Mouse (Mus musculus): Measurements from ENCODE around the gene Lrit3. TPM values are rescaled to one million over a fixed set of nuclear protein-coding genes. Genes with fewer than 3 reads are reported as not detected.
A peak's percentile ranks its signal among the peaks of the same experiment; 100 is the strongest.

Lrit3 gene
- polyA plus RNA-seq (2016; fragmentation: Nextera tagmentation; extraction: Ambion mirVana): not detected in 2 replicates

- H3K4me3 ChIP-seq (replicated peaks): no peak within 1 kb of the TSS
- no peak for ATAC-seq (ENCODE audit: low FRiP score)
- no peak within 1 kb of the TSS for H3K4me2 ChIP-seq
- H3K27me3 ChIP-seq: no peaks in the 10 kb centered on the region
- no peak within 1 kb of the TSS for H3K9ac ChIP-seq
- H3K9me3 ChIP-seq: no peaks in the 10 kb centered on the region
- no peak within 1 kb of the TSS for H3K27ac ChIP-seq
- WGBS: 76% methylated on average over 10 of the region's 10 CpGs
- H3K36me3 ChIP-seq (replicated peaks): no peaks in the 10 kb centered on the region
- no peaks in the 10 kb centered on the region for H3K4me1 ChIP-seq
Observed at GRCm38 (mm10) chr3:129803765-129804164, at the start of gene Lrit3. Gene Lrit3 (minus strand): TSS chr3:129804030.

- 90% methylated on average over 7 of the region's 7 CpGs for WGBS
- Histone ChIP-seq H3K4me2 (no peak overlapping the region), H3K4me1 (no peaks in the 10 kb centered on the region), H3K36me3 (replicated peaks) (no peaks in the 10 kb centered on the region), H3K27ac (no peak overlapping the region), H3K4me3 (replicated peaks) (no peak overlapping the region), H3K27me3 (no peaks in the 10 kb centered on the region), H3K9me3 (no peaks in the 10 kb centered on the region), H3K9ac (no peak overlapping the region)
- no peak for ATAC-seq (ENCODE audit: low FRiP score)
Observed at GRCm38 (mm10) chr3:129846846-129847245, 43.0 kb upstream of the Lrit3 start.

GRCm38 (mm10) chr3:129845868-129846267 is 42.0 kb upstream of the Lrit3 start:
- ATAC-seq (ENCODE audit: low FRiP score): no peak
- H3K27me3 ChIP-seq: no peaks in the 10 kb centered on the region
- no peak overlapping the region for H3K27ac ChIP-seq
- H3K36me3 ChIP-seq (replicated peaks): no peaks in the 10 kb centered on the region
- WGBS: 90% methylated on average over 2 of the region's 2 CpGs
- no peaks in the 10 kb centered on the region for H3K9me3 ChIP-seq
- H3K9ac ChIP-seq: no peak overlapping the region
- H3K4me1 ChIP-seq: no peaks in the 10 kb centered on the region
- H3K4me3 ChIP-seq (replicated peaks): no peak overlapping the region
- H3K4me2 ChIP-seq: no peak overlapping the region

GRCm38 (mm10) chr3:129838017-129838416 is 34.2 kb upstream of the Lrit3 start:
- 58% methylated on average over 7 of the region's 7 CpGs for WGBS

GRCm38 (mm10) chr3:129836965-129837364 is 33.1 kb upstream of the Lrit3 start:
- no peak for ATAC-seq (ENCODE audit: low FRiP score)
- 0 out of 2 replicates have a peak, but pooled peaks cover 2% of the 10 kb centered on the region for H3K27me3 ChIP-seq
- H3K27ac ChIP-seq: no peak overlapping the region
- H3K4me3 ChIP-seq (replicated peaks): no peak overlapping the region
- 94% methylated on average over 6 of the region's 6 CpGs for WGBS
- no peak overlapping the region for H3K4me2 ChIP-seq
- no peaks in the 10 kb centered on the region for H3K36me3 ChIP-seq (replicated peaks)
- no peaks in the 10 kb centered on the region for H3K4me1 ChIP-seq
- H3K9me3 ChIP-seq: no peaks in the 10 kb centered on the region
- H3K9ac ChIP-seq: no peak overlapping the region

More at GRCm38 (mm10) chr3:129838017-129838416, 34.2 kb upstream of the Lrit3 start:
- Histone ChIP-seq H3K4me1 (no peaks in the 10 kb centered on the region), H3K9ac (no peak overlapping the region), H3K27ac (no peak overlapping the region), H3K27me3 (0 out of 2 replicates have a peak, but pooled peaks cover 2% of the 10 kb centered on the region), H3K9me3 (no peaks in the 10 kb centered on the region), H3K4me3 (replicated peaks) (no peak overlapping the region), H3K36me3 (replicated peaks) (no peaks in the 10 kb centered on the region), H3K4me2 (no peak overlapping the region)
- no peak for ATAC-seq (ENCODE audit: low FRiP score)

- 11% methylated on average over 11 of the region's 11 CpGs for WGBS
- 0 out of 2 replicates have a peak, but pooled peaks cover 3% of the 10 kb centered on the region for H3K4me1 ChIP-seq
- H3K4me2 ChIP-seq: no peak overlapping the region
- H3K9ac ChIP-seq: no peak overlapping the region
- ATAC-seq (ENCODE audit: low FRiP score): no peak
- no peaks in the 10 kb centered on the region for H3K9me3 ChIP-seq
- no peaks in the 10 kb centered on the region for H3K36me3 ChIP-seq (replicated peaks)
- 0 out of 2 replicates have a peak, but pooled peaks cover 2% of the 10 kb centered on the region for H3K27me3 ChIP-seq
- no peak overlapping the region for H3K27ac ChIP-seq
- no peak overlapping the region for H3K4me3 ChIP-seq (replicated peaks)
Observed at GRCm38 (mm10) chr3:129836051-129836697, 32.3 kb upstream of the Lrit3 start.

GRCm38 (mm10) chr3:129835388-129835934 is 31.6 kb upstream of the Lrit3 start, which contains the start of gene Cfi:
Gene Cfi (plus strand): TSS chr3:129835884.
- no peak within 1 kb of the TSS for H3K9ac ChIP-seq
- no peaks in the 10 kb centered on the region for H3K9me3 ChIP-seq
- no peak within 1 kb of the TSS for H3K27ac ChIP-seq
- WGBS: 75% methylated on average over 6 of the region's 6 CpGs
- H3K4me2 ChIP-seq: no peak within 1 kb of the TSS
- no peaks in the 10 kb centered on the region for H3K36me3 ChIP-seq (replicated peaks)
- no peak for ATAC-seq (ENCODE audit: low FRiP score)
- 0 out of 2 replicates have a peak, but pooled peaks cover 2% of the 10 kb centered on the region for H3K27me3 ChIP-seq
- H3K4me1 ChIP-seq: 0 out of 2 replicates have a peak, but pooled peaks cover 3% of the 10 kb centered on the region
- H3K4me3 ChIP-seq (replicated peaks): no peak within 1 kb of the TSS

GRCm38 (mm10) chr3:129831035-129831568 is 27.3 kb upstream of the Lrit3 start, which contains the start of gene Gar1:
Gene Gar1 (minus strand): TSS chr3:129831396.
- H3K9me3 ChIP-seq: no peaks in the 10 kb centered on the region
- H3K4me3 ChIP-seq (replicated peaks): peak within 1 kb of the TSS; percentile 80
- H3K36me3 ChIP-seq (replicated peaks): peaks cover 15% of the 10 kb centered on the region
- ATAC-seq (ENCODE audit: low FRiP score): peak; percentile 94
- 0 out of 2 replicates have a peak, but pooled peaks cover 2% of the 10 kb centered on the region for H3K27me3 ChIP-seq
- H3K9ac ChIP-seq: peak within 1 kb of the TSS; percentile 72
- H3K4me1 ChIP-seq: peaks cover 17% of the 10 kb centered on the region
- H3K4me2 ChIP-seq: peak within 1 kb of the TSS; percentile 80
- under 1% methylated on average over 56 of the region's 60 CpGs for WGBS
- peak within 1 kb of the TSS; percentile 89 for H3K27ac ChIP-seq

GRCm38 (mm10) chr3:129830626-129831025 is 26.8 kb upstream of the Lrit3 start:
- H3K9me3 ChIP-seq: no peaks in the 10 kb centered on the region
- H3K9ac ChIP-seq: peak overlapping the region; percentile 72
- peak overlapping the region; percentile 80 for H3K4me2 ChIP-seq
- H3K4me1 ChIP-seq: peaks cover 17% of the 10 kb centered on the region
- H3K27ac ChIP-seq: peak overlapping the region; percentile 89
- 0 out of 2 replicates have a peak, but pooled peaks cover 2% of the 10 kb centered on the region for H3K27me3 ChIP-seq
- peaks cover 20% of the 10 kb centered on the region for H3K36me3 ChIP-seq (replicated peaks)
- peak overlapping the region; percentile 80 for H3K4me3 ChIP-seq (replicated peaks)
- no peak for ATAC-seq (ENCODE audit: low FRiP score)
- WGBS: under 1% methylated on average over 43 of the region's 45 CpGs

- WGBS: 95% methylated on average over 5 of the region's 5 CpGs
- no peak overlapping the region for H3K4me2 ChIP-seq
- H3K36me3 ChIP-seq (replicated peaks): peaks cover 47% of the 10 kb centered on the region
- no peak for ATAC-seq (ENCODE audit: low FRiP score)
- H3K9me3 ChIP-seq: no peaks in the 10 kb centered on the region
- no peak overlapping the region for H3K9ac ChIP-seq
- no peaks in the 10 kb centered on the region for H3K27me3 ChIP-seq
- no peak overlapping the region for H3K27ac ChIP-seq
- H3K4me3 ChIP-seq (replicated peaks): no peak overlapping the region
- peaks cover 17% of the 10 kb centered on the region for H3K4me1 ChIP-seq
Observed at GRCm38 (mm10) chr3:129827691-129828090, 23.9 kb upstream of the Lrit3 start.

- no peak for ATAC-seq (ENCODE audit: low FRiP score)
- Histone ChIP-seq H3K4me2 (no peak overlapping the region), H3K9ac (no peak overlapping the region), H3K4me3 (replicated peaks) (no peak overlapping the region), H3K4me1 (peaks cover 20% of the 10 kb centered on the region), H3K9me3 (no peaks in the 10 kb centered on the region), H3K27me3 (no peaks in the 10 kb centered on the region), H3K27ac (no peak overlapping the region), H3K36me3 (replicated peaks) (peaks cover 48% of the 10 kb centered on the region)
- WGBS: 94% methylated on average over 10 of the region's 10 CpGs
Observed at GRCm38 (mm10) chr3:129826691-129827090, 22.9 kb upstream of the Lrit3 start.

- H3K36me3 ChIP-seq (replicated peaks): peaks cover 48% of the 10 kb centered on the region
- no peaks in the 10 kb centered on the region for H3K27me3 ChIP-seq
- H3K27ac ChIP-seq: no peak overlapping the region
- H3K4me3 ChIP-seq (replicated peaks): no peak overlapping the region
- 90% methylated on average over 10 of the region's 10 CpGs for WGBS
- no peak overlapping the region for H3K4me2 ChIP-seq
- no peak overlapping the region for H3K9ac ChIP-seq
- no peak for ATAC-seq (ENCODE audit: low FRiP score)
- H3K9me3 ChIP-seq: no peaks in the 10 kb centered on the region
- peaks cover 14% of the 10 kb centered on the region for H3K4me1 ChIP-seq
Observed at GRCm38 (mm10) chr3:129824891-129825290, 21.1 kb upstream of the Lrit3 start.

Measured in forebrain, embryonic 12.5 days (tissue).